Mouse (Mus musculus) central nervous system, embryonic 18 days (tissue): ENCODE data around the gene Uhmk1. TPM values are rescaled to one million over a fixed set of nuclear protein-coding genes. Genes with fewer than 3 reads are reported as not detected.

ENCODE experiments used
- polyA plus RNA-seq: library from polyadenylated mRNA; depleted of rRNA; stranded (reverse); fragments of >200 nt; gene quantifications from 2 replicates; pipeline ENCODE4 v1.2.3, GENCODE M21; 2012; rRNA removed

Gene Uhmk1
- polyA plus RNA-seq = 28.3 and 31.4 TPM in 2 replicates

DNA sequence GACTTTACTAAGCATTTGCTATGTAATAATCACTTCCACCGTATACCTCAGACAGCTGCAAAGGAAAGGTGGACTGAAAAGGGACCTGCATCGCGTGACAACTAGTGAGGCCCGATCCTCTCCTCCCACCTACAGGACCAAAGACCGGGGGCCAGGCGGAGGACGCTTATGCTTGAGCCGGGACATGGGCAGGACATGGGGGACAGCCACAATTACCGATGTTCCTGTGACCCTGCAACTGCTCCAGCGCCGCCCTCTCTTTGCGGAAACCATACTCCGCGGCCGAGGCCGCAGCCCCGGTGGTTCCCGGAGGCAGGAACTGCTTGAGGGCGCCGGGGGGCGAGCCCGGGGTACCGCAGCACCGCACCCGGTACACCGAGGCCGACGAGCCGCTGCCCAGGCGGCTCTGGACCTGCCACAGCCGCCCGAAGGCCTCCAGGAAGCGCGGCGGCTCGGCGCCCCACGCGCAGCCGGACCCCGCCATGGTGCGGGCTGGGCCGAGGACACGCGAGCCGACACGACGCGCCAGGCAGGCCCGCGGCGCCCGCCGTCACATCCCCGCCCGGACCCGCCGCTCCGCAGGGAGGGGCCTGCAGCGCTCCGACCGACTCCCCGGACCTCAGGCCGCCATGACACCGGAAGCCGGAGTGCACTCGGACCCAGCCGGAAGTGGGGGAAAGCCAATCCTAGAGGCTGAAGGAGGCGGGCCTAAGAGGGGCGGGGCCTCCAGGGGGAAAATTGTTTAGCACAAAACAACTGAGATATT is at the start of gene Uhmk1:
TSS of gene Uhmk1 (minus strand) at position 641 of the 766 bp plus-strand sequence.

GRCm38 (mm10) chr1:170232688-170233087 is 17.5 kb upstream of the Uhmk1 start, which contains the start of gene Sh2d1b2:
Sh2d1b2 (plus strand) TSS chr1:170232749.

DNA sequence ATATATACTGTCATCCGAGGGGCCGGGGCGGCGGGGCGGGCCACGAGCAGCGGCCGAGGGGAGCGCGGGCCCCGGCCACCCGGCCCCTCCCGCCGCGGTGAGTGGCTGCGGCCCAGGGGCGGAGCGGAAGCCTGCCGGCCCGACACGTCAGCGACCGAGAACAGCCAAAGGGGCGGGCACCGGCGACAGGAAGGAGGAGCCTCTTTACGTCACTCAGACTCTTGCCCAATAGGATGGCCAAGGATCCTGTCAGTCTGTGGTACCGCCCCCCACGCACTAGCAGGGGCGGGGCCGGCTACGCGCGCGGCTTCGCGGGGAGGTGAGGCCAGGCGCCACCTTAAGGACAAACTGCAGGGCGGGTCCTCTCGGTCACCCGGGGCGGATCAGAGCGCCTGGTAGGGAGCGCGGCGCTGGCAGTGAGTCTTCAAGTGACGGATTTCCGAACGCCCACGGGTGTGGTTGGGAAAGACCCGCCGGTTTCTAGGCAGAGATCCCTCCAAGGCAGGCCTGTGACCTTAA is 40.3 kb downstream of the Uhmk1 start, which contains the start of gene Uap1:
TSS of gene Uap1 (minus strand) at position 144 of the 519 bp plus-strand sequence.

Other genes with a start within 250 kb of the Uhmk1 start
- gene Hsd17b7, start 246.2 kb downstream of the Uhmk1 start, polyA plus RNA-seq = 15.0 and 18.6 TPM in 2 replicates
- gene Ddr2, start 104.6 kb downstream of the Uhmk1 start, polyA plus RNA-seq = 4.3 and 5.1 TPM in 2 replicates
- gene Uap1, start 40.4 kb downstream of the Uhmk1 start, polyA plus RNA-seq = 38.5 and 39.6 TPM in 2 replicates
- 0.07 TPM in 1 of 2 replicates, not detected in the other for gene Sh2d1b2, start 17.4 kb upstream of the Uhmk1 start, polyA plus RNA-seq
- not detected in 2 replicates for gene Sh2d1b1, start 61.9 kb upstream of the Uhmk1 start, polyA plus RNA-seq
- gene Gm7694, start 90.9 kb upstream of the Uhmk1 start, polyA plus RNA-seq = 3.8 TPM in 2 replicates
- not detected in 2 replicates for gene Spata46, start 93.4 kb upstream of the Uhmk1 start, polyA plus RNA-seq